Mouse (Mus musculus) ES-Bruce4 (cell line): ENCODE results near the gene Msh6.

ENCODE experiments used
- CTCF ChIP-seq: IDR thresholded peaks from one replicate; pipeline ENCODE4 v1.8.1; 2011; ENCODE audit warnings: low read depth, low read length
- POLR2A ChIP-seq: IDR thresholded peaks from one replicate; pipeline ENCODE4 v1.8.1; 2011; ENCODE audit warnings: low read length; ENCODE audit not compliant: insufficient read depth

DNA sequence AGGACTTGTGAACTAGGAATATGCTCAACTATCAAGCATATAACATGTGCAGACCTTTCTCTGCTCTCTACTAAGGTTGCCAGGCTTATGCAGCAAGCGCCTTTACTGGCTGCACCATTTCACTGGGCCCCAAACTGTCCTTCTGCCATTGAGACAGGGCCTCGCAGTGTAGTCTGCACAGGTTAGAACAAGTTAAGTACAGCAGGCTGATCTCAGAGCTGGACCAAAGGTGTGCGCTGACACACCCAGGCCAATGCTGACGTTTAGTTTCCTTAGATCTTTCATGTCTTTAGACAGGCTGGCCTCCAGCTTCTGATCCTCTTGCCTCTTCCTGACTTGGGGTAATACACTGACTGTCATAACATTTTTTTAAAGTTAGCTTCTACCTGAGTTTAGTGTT, 22.9 kb downstream of the Msh6 start:
- no peak for TF ChIP-seq CTCF
- no peak for TF ChIP-seq POLR2A
